Mouse (Mus musculus): ENCODE data around the gene Map3k21.

- no peak for TF ChIP-seq CTCF (conservative IDR thresholded peaks at IDR 0.05; ENCODE audit: insufficient read depth, insufficient read length, low read depth, low read length)
- TF ChIP-seq POLR2A (IDR thresholded peaks at IDR 0.05; ENCODE audit: low read depth, low read length): no peak
Observed at GRCm38 (mm10) chr8:125986999-125987589, 76.8 kb downstream of the Map3k21 start.
